Mouse (Mus musculus): Measurements from ENCODE around the gene Supt5. TPM values are rescaled to one million over a fixed set of nuclear protein-coding genes. Genes with fewer than 3 reads are reported as not detected.

The Supt5 gene
- polyA plus RNA-seq, 1 experiment from 2014 or later: 74.5 TPM

DNA sequence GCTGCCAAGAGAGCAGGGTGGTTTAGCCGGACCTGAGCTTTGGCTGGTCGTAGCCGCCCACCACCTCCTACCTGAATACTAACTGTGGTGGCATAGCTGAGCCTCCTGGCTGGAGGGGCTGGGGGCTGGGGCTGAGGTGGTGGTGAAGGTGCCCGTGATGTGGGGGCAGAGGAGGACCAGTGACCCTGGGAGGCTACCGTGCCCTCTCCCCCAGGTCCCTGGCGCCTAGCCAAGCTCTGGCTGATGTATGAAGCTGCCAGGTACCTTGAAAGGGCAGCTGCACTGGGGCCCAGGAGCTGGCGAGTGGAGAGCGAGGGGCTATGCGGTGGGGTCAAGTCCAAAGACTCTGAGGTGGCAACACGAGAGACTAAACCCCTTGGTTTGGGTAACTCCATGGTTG is 21.3 kb upstream of the Supt5 start:
- peaks cover 17% of the 10 kb centered on the region for H3K4me1 ChIP-seq (replicated peaks; ENCODE audit: control insufficient read depth, insufficient read depth, low read length)
- DNase-seq (ENCODE audit: low spot score) (no peak), ATAC-seq (replicated peaks; ENCODE audit: low FRiP score, low TSS enrichment, low read depth) (no peak)
- H3K4me2 ChIP-seq (ENCODE audit: low read length): no peak overlapping the region
- H3K27ac ChIP-seq (ENCODE audit: low read depth): no peak overlapping the region
- H3K9ac ChIP-seq (ENCODE audit: low read length): no peak overlapping the region
- 84% methylated on average over 10 of the region's 10 CpGs for WGBS
- H3K36me3 ChIP-seq (ENCODE audit: control insufficient read depth, insufficient read depth, low read length): peaks cover 63% of the 10 kb centered on the region
- no peak overlapping the region for H3K4me3 ChIP-seq (ENCODE audit: low read depth, low read length)
- no peaks in the 10 kb centered on the region for H3K9me3 ChIP-seq (ENCODE audit: control insufficient read depth, low read length)
- no peaks in the 10 kb centered on the region for H3K27me3 ChIP-seq (replicated peaks; ENCODE audit: control insufficient read depth, insufficient read depth, low read length)

DNA sequence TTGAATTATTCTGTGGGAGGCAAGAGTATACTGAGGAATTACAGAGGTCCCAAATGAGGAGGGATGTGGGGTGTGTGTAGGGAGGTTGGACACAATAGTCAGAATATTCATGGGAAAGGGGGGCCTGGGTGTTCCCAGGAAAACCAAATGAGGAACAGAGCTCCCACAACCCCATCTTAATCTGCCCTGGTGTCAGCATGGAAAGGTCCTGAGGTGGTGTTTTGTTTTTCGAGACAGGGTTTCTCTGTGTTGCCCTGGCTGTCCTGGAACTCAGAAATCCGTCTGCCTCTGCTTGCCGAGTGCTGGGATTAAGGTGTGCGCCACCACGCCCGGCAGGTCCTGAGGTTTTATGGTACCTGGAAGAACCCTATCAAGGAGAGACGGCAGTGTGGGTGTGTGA is 19.9 kb upstream of the Supt5 start:
- Histone ChIP-seq H3K27me3 (replicated peaks; ENCODE audit: control insufficient read depth, insufficient read depth, low read length) (no peaks in the 10 kb centered on the region), H3K27ac (ENCODE audit: low read depth) (peak overlapping the region; percentile 58; the same call in 1 of the 2 replicates), H3K4me3 (ENCODE audit: low read depth, low read length) (no peak overlapping the region), H3K4me1 (replicated peaks; ENCODE audit: control insufficient read depth, insufficient read depth, low read length) (peaks cover 17% of the 10 kb centered on the region), H3K9me3 (ENCODE audit: control insufficient read depth, low read length) (no peaks in the 10 kb centered on the region), H3K36me3 (ENCODE audit: control insufficient read depth, insufficient read depth, low read length) (peaks cover 61% of the 10 kb centered on the region), H3K9ac (ENCODE audit: low read length) (0 out of 2 replicates have a peak overlapping the region, but pooled peaks have one; percentile 4), H3K4me2 (ENCODE audit: low read length) (no peak overlapping the region)
- DNase-seq (ENCODE audit: low spot score): no peak
- no peak for ATAC-seq (replicated peaks; ENCODE audit: low FRiP score, low TSS enrichment, low read depth)
- 43% methylated on average over 7 of the region's 7 CpGs for WGBS

GRCm38 (mm10) chr7:28357984-28358383 is 19.4 kb upstream of the Supt5 start:
- no peaks in the 10 kb centered on the region for H3K9me3 ChIP-seq (ENCODE audit: control insufficient read depth, low read length)
- H3K36me3 ChIP-seq (ENCODE audit: control insufficient read depth, insufficient read depth, low read length): peaks cover 61% of the 10 kb centered on the region
- peak overlapping the region; percentile 58 for H3K27ac ChIP-seq (ENCODE audit: low read depth)
- peak overlapping the region; percentile 18 for H3K4me2 ChIP-seq (ENCODE audit: low read length)
- DNase-seq (ENCODE audit: low spot score) (no peak), ATAC-seq (replicated peaks; ENCODE audit: low FRiP score, low TSS enrichment, low read depth) (no peak)
- no peak overlapping the region for H3K4me3 ChIP-seq (ENCODE audit: low read depth, low read length)
- 0 out of 2 replicates have a peak overlapping the region, but pooled peaks have one; percentile 4 for H3K9ac ChIP-seq (ENCODE audit: low read length)
- peaks cover 17% of the 10 kb centered on the region for H3K4me1 ChIP-seq (replicated peaks; ENCODE audit: control insufficient read depth, insufficient read depth, low read length)
- WGBS: 4% methylated on average over 5 of the region's 5 CpGs
- H3K27me3 ChIP-seq (replicated peaks; ENCODE audit: control insufficient read depth, insufficient read depth, low read length): no peaks in the 10 kb centered on the region

DNA sequence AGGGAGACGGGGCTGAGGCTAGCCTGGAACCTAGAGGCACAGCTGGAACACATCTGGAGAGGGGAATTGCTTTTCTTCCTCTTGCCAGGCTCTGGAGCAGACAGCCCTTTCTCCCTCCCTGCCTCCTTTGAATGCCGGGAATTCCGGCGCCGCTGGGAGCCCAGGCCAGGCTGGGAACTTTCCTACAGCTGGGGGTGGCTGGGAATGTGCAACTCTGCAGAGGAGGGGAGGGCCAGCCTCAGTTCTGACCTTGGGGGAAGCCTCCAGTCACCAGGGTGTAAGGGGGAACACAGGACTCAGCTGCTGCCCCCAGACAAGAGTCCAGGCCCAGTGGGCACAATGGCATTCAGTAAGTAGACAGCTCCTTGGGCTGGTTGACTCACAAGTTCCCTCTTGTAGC is 18.4 kb upstream of the Supt5 start:
- H3K9me3 ChIP-seq (ENCODE audit: control insufficient read depth, low read length): no peaks in the 10 kb centered on the region
- DNase-seq (ENCODE audit: low spot score): no peak
- H3K4me1 ChIP-seq (replicated peaks; ENCODE audit: control insufficient read depth, insufficient read depth, low read length): peaks cover 17% of the 10 kb centered on the region
- H3K36me3 ChIP-seq (ENCODE audit: control insufficient read depth, insufficient read depth, low read length): peaks cover 61% of the 10 kb centered on the region
- no peak overlapping the region for H3K4me2 ChIP-seq (ENCODE audit: low read length)
- ATAC-seq (replicated peaks; ENCODE audit: low FRiP score, low TSS enrichment, low read depth): peak; percentile 10; the same call in 1 of the 2 replicates
- no peak overlapping the region for H3K9ac ChIP-seq (ENCODE audit: low read length)
- H3K4me3 ChIP-seq (ENCODE audit: low read depth, low read length): no peak overlapping the region
- peak overlapping the region; percentile 58 for H3K27ac ChIP-seq (ENCODE audit: low read depth)
- no peaks in the 10 kb centered on the region for H3K27me3 ChIP-seq (replicated peaks; ENCODE audit: control insufficient read depth, insufficient read depth, low read length)
- 1% methylated on average over 5 of the region's 5 CpGs for WGBS

DNA sequence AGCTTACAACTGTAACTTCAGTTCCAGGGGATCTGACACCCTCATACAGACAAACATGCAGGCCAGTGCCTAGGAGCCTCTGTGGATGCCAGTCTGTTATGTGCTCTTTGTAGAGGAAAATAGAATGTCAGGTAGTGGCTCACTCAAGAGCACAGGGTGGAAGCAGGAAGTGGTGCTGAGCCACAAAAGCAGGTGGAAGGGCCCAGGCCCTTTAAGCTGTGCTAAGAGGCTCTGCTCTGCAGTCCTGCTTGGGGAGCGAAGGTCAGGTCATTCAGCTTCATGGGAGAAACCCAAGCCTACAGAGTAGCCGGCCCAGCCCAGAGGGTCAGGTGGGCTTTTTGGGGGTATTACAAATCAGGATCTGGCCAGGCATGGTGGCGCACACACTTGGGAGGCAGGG is 16.7 kb upstream of the Supt5 start:
- Histone ChIP-seq H3K27ac (ENCODE audit: low read depth) (no peak overlapping the region), H3K4me2 (ENCODE audit: low read length) (no peak overlapping the region), H3K9me3 (ENCODE audit: control insufficient read depth, low read length) (no peaks in the 10 kb centered on the region), H3K4me1 (replicated peaks; ENCODE audit: control insufficient read depth, insufficient read depth, low read length) (peaks cover 24% of the 10 kb centered on the region), H3K36me3 (ENCODE audit: control insufficient read depth, insufficient read depth, low read length) (peaks cover 50% of the 10 kb centered on the region), H3K9ac (ENCODE audit: low read length) (no peak overlapping the region), H3K4me3 (ENCODE audit: low read depth, low read length) (no peak overlapping the region), H3K27me3 (replicated peaks; ENCODE audit: control insufficient read depth, insufficient read depth, low read length) (no peaks in the 10 kb centered on the region)
- ATAC-seq (replicated peaks; ENCODE audit: low FRiP score, low TSS enrichment, low read depth) (no peak), DNase-seq (ENCODE audit: low spot score) (no peak)
- WGBS: 90% methylated on average over 3 of the region's 3 CpGs

DNA sequence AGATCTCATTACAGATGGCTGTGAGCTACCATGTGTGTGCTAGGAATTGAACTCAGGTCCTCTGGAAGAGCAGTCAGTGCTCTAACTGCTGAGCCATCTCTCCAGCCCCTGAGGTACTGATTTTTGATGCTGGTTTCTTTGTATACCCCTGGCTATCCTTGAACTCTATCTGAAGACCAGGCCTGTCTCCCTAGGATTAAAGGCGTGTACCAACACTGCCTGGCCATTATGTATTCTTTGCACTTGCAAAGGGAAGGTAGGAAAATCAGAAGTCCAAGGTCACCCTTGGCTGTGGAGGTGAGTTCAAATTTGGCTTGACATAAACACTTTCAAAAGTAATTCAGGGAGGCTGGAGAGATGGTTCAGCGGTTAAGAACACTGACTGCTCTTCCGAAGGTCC is 16.1 kb upstream of the Supt5 start:
- Histone ChIP-seq H3K27ac (ENCODE audit: low read depth) (no peak overlapping the region), H3K4me2 (ENCODE audit: low read length) (no peak overlapping the region), H3K36me3 (ENCODE audit: control insufficient read depth, insufficient read depth, low read length) (peaks cover 44% of the 10 kb centered on the region), H3K9me3 (ENCODE audit: control insufficient read depth, low read length) (no peaks in the 10 kb centered on the region), H3K9ac (ENCODE audit: low read length) (no peak overlapping the region), H3K4me1 (replicated peaks; ENCODE audit: control insufficient read depth, insufficient read depth, low read length) (peaks cover 29% of the 10 kb centered on the region), H3K27me3 (replicated peaks; ENCODE audit: control insufficient read depth, insufficient read depth, low read length) (no peaks in the 10 kb centered on the region), H3K4me3 (ENCODE audit: low read depth, low read length) (no peak overlapping the region)
- DNase-seq (ENCODE audit: low spot score) (no peak), ATAC-seq (replicated peaks; ENCODE audit: low FRiP score, low TSS enrichment, low read depth) (no peak)
- 91% methylated on average over 3 of the region's 3 CpGs for WGBS

GRCm38 (mm10) chr7:28354113-28354581 is 15.6 kb upstream of the Supt5 start:
- Histone ChIP-seq H3K9ac (ENCODE audit: low read length) (no peak overlapping the region), H3K36me3 (ENCODE audit: control insufficient read depth, insufficient read depth, low read length) (peaks cover 40% of the 10 kb centered on the region), H3K4me2 (ENCODE audit: low read length) (no peak overlapping the region), H3K4me3 (ENCODE audit: low read depth, low read length) (no peak overlapping the region), H3K9me3 (ENCODE audit: control insufficient read depth, low read length) (no peaks in the 10 kb centered on the region), H3K27ac (ENCODE audit: low read depth) (no peak overlapping the region), H3K27me3 (replicated peaks; ENCODE audit: control insufficient read depth, insufficient read depth, low read length) (no peaks in the 10 kb centered on the region), H3K4me1 (replicated peaks; ENCODE audit: control insufficient read depth, insufficient read depth, low read length) (peaks cover 31% of the 10 kb centered on the region)
- ATAC-seq (replicated peaks; ENCODE audit: low FRiP score, low TSS enrichment, low read depth) (no peak), DNase-seq (ENCODE audit: low spot score) (no peak)
- 82% methylated on average over 3 of the region's 3 CpGs for WGBS

GRCm38 (mm10) chr7:28353267-28353666 is 14.7 kb upstream of the Supt5 start:
- 89% methylated on average over 2 of the region's 2 CpGs for WGBS
- H3K4me2 ChIP-seq (ENCODE audit: low read length): no peak overlapping the region
- H3K9ac ChIP-seq (ENCODE audit: low read length): no peak overlapping the region
- H3K4me3 ChIP-seq (ENCODE audit: low read depth, low read length): no peak overlapping the region
- H3K36me3 ChIP-seq (ENCODE audit: control insufficient read depth, insufficient read depth, low read length): peaks cover 33% of the 10 kb centered on the region
- no peaks in the 10 kb centered on the region for H3K27me3 ChIP-seq (replicated peaks; ENCODE audit: control insufficient read depth, insufficient read depth, low read length)
- DNase-seq (ENCODE audit: low spot score) (no peak), ATAC-seq (replicated peaks; ENCODE audit: low FRiP score, low TSS enrichment, low read depth) (no peak)
- no peaks in the 10 kb centered on the region for H3K9me3 ChIP-seq (ENCODE audit: control insufficient read depth, low read length)
- peaks cover 27% of the 10 kb centered on the region for H3K4me1 ChIP-seq (replicated peaks; ENCODE audit: control insufficient read depth, insufficient read depth, low read length)
- no peak overlapping the region for H3K27ac ChIP-seq (ENCODE audit: low read depth)

GRCm38 (mm10) chr7:28351676-28352191 is 13.2 kb upstream of the Supt5 start:
- Histone ChIP-seq H3K4me1 (replicated peaks; ENCODE audit: control insufficient read depth, insufficient read depth, low read length) (peaks cover 16% of the 10 kb centered on the region), H3K4me2 (ENCODE audit: low read length) (peak overlapping the region; percentile 96), H3K4me3 (ENCODE audit: low read depth, low read length) (peak overlapping the region; percentile 95), H3K9me3 (ENCODE audit: control insufficient read depth, low read length) (no peaks in the 10 kb centered on the region), H3K27ac (ENCODE audit: low read depth) (no peak overlapping the region), H3K27me3 (replicated peaks; ENCODE audit: control insufficient read depth, insufficient read depth, low read length) (no peaks in the 10 kb centered on the region), H3K9ac (ENCODE audit: low read length) (peak overlapping the region; percentile 99), H3K36me3 (ENCODE audit: control insufficient read depth, insufficient read depth, low read length) (peaks cover 33% of the 10 kb centered on the region)
- WGBS: 40% methylated on average over 4 of the region's 4 CpGs
- ATAC-seq (replicated peaks; ENCODE audit: low FRiP score, low TSS enrichment, low read depth) (no peak), DNase-seq (ENCODE audit: low spot score) (no peak)
